Mouse (Mus musculus) urinary bladder, adult 18-20 months (tissue): ENCODE data around the gene Myo9b.

Source experiments
- DNase-seq, 2 experiments: peaks; one replicate each; pipeline ENCODE4 v3.0.0; 2022; ENCODE audit warnings: low spot score in 2 of 2, mixed read lengths in 2 of 2

Myo9b gene

DNA sequence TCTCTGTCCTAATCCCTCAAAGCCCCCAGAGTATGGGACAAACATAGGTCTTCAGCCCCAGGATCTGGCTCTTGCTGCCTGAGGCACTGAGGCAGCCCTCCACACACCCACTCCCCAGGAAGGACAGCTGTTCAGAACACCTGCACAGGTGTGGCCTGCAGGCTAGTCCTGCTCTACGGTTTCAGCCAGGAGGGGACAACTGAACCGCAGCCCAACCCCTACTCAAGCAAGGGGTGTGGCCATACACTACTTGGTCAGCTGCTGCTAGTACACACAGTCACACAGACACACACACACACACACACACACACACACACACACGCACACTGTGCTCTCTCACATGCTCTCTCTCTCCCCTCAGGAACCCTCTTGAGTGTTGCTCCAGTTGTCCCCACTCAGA, 111.3 kb downstream of the Myo9b start:
- DNase-seq, result no peak

DNA sequence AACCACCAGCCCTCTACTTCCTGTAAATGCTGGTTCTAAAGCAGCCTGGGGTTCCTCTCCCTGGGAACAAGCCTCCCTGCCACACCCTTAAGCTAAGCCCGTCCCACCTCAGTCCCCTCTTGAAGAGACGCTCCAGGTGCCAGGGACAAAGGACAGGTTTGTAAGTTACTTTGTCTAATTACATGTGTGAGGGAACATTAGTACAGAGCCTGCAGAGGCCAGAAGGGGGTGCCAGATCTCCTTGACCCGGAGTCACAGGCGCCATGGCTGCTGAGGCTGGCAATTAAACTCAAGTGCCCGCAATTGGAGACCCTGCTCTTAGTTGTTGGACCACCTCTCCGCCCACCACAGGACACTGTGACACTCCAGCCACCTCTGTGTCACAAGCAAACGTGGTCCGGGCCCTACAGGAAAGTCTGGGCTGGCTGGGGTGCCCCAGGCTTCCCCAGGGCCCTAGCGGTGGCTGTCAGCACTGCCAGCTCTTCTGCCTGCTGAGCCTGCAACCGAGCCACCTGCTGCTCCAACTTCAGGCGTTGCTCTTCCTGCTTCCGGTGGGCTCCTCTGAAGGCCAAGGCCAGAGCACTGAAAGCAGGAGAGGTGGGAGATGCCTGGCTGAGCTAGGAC, 112.8 kb downstream of the Myo9b start:
- no peak for DNase-seq

DNA sequence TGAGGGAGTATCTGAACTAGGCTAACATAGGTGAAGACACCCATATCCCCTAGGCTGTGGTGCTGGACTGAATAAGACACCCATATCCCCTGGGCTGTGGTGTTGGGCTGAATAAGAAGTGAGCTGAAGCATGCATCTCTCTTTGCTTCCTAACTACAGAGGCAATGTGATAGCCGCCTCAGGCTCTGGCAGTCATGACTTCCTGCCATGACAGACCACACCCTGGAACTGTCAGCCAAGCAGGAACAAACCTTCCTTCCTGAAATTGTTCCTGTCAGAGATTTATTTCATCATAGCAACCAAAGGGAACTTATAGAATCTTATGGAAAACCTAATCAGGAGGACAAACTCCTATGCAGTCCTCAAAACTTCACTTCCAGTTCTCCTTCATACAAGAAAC, 115.8 kb downstream of the Myo9b start:
- DNase-seq, result no peak

DNA sequence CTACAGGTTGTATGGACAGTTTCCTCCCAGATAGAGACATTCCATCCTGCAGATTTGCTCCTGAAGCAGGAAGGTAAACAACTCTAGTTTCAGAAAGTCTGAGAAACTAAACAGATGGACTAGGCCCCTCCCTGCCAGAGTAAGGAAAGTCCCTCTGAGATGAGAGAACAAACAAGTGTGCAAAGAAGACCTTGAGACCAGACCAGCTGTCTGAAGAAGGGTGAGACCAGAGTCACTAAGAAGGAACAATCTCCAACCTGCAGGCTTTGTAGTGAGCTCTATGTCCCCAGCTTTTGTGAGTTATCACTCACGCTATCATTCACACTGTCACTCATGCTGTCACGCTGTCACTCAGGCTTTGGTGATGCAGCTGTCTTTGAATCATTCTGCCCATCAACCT, 119.2 kb downstream of the Myo9b start:
- no peak for DNase-seq

DNA sequence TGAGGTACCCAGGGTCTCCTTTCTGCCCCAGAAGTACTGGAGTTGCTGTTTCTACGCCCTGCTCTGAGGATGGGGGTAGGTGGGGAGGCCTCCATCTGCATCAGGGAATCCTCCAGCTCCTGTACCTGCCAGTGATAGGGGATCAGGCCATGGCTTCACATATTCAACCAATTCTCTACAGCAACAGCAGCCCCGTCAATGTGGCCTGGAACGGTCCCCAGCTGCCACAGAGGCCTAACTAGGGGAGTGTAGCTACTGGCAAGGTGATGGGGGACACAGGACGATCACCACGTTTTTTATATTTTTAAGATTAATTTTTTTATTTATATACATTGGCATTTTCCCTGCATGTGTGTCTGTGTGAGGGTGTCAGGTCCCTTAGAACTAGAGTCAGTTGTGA, 119.9 kb downstream of the Myo9b start:
- DNase-seq, result no peak

DNA sequence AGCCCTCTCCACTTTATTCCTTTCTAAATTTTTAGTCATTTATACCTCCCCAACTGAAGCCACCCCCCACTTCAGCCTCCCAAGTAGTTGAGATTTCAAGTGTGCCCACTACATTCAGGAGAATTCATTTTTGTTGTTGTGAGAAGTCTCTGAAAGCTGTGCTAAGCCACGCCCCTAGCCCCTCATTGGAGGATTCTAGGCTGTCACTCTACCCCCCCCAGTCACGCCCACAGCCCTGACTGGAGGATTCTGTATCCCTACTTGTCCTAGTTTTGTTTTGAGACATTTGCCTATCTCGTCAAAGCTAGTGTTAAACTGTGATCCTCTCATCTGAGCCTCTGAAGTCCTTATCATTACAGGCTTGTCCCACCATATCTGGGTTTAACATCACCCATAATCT, 120.4 kb downstream of the Myo9b start:
- no peak for DNase-seq

DNA sequence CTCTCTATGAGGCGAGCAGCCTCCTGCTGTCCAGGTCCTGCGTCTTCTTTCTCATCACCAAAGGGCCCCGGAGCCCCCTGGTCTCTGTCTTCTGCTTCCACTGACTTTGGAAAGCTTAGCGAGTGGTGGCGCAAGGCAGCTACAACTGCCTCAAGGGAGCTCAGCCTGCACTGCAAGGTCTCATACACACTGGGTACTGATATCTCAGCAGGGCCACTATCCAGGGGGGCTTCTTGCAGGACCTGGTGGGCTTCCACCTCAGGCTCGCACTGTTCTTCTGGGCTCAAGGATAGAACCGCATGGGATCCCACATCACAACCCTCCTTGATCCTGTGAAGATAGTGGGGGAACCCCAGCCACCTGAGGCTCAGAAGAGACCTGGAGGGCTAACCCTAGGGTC, 122.0 kb downstream of the Myo9b start:
- no peak for DNase-seq

DNA sequence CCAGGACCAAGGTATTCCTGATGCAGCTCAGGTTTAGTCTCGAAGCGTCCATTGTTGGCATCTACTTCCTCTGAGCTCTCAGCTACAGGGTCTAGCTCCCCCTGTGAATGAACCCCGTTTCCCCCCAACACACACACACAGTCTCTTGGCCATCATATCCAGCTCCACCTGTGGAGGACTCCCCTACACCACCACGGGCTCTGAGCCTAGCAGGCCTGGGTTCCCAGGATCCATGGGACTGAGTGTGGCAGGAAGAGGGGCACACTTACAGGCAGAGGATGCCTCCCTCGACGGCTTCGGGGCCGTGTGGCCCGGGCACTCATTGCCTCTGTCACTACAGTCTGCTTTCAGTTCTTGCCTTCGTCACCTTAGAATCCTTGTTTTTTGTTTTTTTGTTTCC, 122.6 kb downstream of the Myo9b start:
- no peak for DNase-seq

DNA sequence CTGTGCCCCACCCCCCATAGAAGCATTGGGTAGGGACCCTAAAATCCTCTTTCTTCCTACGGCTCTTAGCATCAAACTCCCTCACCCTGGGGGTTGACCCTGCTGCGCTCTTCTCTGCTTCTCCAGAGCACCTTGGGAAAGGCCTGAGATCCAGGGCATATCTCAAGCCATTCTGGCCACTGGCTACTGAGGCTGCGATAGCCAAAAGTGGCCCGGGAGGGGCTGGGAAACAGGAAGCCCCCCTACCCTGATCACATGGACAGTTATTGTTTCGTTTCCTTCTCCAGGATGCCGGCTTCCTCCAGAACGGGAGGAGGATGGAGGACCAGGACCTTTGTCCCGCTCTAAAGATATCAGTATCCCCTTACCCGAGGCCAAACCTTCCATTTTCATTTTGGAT, 123.1 kb downstream of the Myo9b start, which contains the start of gene Ushbp1:
Ushbp1 (minus strand) TSS at position 174 of the 400 bp plus-strand sequence.
- DNase-seq, result no peak

DNA sequence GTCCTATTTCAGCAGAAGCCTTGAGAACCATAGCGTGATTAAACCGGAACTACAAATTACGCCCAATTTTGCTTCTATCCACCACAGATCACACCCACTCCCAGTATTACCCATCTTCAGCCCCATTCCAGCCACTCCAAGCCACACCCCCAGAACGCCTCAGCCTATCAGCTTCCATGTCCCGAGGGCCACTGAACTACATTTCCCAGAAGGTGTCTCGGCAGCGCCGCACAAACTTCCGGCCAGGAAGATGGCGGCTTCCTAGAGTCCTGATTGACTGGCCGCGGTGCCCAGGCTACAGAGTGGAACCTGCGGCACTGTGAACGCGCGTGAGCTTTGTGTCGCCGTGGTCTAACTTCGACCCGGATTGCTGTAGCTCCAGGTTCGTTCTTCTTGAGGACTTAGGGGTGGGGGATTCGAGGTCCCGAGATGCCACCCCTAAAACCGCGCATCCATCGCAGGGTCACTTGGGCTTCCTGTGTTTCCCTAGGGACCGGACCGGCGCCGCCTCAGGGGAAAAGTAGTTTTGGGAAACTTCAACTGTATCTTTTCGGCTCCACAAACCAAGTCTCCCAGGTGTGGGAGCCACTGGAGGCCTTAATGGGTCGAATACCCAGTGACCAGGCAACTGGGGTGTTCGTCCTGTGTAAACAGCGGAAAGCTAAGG, 124.3 kb downstream of the Myo9b start, which contains the start of gene Babam1:
Babam1 (plus strand) TSS at position 223 of the 667 bp plus-strand sequence.
- DNase-seq, result peak; percentile 81 to 92

DNA sequence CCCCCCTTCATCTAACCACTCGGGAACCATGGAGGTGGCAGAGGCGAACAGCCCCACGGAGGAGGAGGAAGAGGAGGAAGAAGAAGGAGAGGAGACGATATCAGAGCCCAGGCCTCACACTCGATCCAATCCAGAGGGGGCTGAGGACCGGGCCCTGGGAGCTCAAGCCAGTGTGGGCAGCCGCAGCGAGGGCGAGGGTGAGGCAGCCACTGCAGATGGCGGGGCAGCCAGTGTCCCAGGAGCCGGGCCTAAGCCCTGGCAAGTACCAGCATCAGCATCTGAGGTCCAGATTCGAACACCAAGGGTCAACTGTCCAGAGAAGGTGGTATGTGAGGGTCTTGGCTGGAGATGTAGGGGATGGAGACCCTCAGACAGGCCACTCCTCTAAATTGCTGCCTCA, 125.2 kb downstream of the Myo9b start:
- DNase-seq, result no peak

DNA sequence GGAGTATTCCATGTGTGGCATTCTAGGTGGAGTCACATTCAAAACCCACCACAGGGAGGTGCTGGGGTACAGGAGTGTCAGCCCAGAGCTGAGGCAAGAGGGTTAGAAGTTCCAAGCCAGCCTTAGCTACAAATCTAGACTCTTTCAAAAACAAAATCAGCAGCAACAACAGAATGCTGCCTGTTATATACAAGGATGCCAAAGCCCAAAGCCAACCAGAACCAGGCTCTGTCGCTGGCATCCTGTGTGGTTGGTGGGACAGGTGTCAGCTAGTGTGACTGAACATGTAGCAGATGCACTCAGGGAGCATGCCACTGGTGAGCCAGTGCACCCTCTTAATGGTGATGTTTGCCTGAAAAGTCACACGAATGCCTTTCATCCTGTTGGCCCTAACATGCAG, 128.3 kb downstream of the Myo9b start:
- no peak for DNase-seq

DNA sequence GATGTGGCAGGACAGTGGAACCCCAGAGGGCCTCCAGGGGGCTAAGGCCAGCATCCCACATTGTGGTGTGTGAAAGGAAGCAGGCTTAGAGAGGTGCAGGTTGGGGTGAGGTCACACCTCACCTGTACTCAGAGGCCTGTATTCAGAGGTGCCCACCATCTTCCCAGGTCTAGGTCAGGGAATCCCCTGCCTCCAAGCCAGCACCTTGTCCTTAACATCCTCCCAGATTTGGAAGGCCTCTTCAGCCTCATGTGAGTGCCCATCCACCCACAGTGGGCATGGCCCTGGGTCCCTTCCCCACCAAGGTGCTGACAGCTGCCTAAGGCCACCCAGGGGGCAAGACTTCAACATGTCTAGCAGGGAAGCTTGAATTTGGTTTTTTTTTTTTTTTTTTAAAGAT, 128.9 kb downstream of the Myo9b start:
- no peak for DNase-seq

DNA sequence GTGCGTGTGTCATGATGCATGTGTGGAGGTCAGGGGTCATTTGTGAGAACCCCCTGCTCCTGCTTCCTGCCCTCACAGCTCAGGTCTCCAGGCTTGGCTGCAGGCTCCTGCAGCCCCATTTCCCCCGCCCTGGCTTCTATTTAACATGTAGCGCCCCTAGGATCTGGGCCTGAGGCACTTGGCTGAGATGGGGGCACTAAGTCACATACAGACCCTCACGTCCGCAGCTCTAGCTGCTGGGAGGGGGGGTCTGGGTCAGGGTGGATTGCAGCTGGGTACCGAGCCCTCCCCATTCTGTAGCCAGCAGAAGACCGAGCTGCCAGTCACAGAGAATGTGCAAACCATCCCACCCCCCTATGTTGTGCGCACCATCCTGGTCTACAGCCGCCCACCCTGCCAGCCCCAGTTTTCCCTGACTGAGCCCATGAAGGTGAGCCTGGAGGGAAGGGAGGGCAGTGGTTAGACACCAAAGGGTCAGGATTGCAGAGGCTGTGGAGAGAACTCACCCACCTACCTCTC, 130.0 kb downstream of the Myo9b start:
- DNase-seq, result no peak

DNA sequence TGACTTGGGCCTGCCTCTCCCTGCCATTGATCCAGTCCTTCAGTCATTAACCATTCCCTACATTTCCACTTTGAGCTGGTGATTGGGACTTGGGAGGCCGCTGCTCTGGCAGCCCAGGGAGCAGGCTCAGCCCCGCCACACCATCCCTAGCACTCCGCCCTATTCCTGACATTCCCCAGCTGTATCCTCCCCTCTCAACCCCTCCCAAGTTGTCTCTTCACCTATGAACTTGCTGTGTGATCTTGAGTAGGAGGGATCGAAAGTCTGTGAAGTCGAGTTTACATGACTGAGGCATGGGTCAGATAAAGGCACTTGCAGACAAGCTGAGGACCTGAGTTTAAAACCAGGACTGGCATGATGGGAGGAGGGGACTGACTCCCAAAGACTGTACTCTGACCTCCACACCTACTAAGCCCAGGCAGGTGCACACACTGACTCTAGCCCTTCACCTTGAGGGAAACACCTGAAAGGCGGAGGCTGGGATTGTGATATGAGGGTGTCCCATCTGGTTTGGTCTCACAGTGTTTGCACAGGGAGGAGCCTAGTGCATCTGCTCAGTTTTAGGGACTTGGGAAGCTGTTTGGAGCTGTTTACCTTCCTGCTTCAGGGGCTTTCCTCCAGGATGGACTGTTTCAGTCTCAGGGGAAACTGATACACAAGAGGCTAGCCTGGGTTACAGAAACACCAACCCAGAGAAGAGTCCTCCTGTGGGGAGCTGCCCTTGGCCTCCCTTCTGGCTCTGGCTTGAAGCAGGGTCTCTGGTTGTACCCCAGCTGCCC, 130.8 kb downstream of the Myo9b start:
- DNase-seq, result no peak

DNA sequence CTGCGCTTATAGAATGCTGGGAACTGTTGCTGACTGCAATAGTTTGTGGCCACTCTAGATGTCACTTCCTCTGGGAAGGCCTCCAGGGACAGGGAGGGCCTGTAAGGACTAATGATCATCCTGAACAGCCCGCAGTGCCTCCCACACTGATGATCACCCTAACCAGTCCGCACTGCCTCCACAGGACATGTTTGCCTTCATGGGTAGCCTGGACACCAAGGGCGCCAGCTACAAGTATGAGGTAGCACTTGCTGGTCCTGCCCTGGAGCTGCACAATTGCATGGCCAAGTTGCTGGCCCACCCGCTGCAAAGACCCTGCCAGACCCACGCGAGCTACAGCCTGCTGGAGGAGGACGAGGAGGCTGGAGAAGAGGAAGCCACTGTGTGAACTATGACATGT, 131.5 kb downstream of the Myo9b start:
- no peak for DNase-seq

DNA sequence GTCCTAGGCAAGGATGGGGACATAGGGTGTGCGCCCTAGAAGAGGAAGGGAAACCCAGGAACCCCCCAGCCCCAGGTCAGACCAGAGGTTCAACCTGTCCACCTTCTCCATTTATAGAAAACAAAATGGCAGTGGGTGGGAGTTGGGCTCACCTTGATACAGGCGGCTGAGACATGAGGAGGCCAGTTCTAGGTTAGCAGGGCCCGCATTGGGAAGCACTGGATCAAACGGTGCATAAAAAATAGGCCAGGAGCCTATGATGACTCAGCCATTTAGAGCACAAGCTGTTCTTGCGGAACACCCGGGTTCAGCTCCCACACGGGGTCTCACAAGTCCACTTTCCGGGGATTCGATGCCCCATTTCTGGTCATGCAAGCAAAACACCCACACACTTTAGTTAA, 132.4 kb downstream of the Myo9b start:
- no peak for DNase-seq

DNA sequence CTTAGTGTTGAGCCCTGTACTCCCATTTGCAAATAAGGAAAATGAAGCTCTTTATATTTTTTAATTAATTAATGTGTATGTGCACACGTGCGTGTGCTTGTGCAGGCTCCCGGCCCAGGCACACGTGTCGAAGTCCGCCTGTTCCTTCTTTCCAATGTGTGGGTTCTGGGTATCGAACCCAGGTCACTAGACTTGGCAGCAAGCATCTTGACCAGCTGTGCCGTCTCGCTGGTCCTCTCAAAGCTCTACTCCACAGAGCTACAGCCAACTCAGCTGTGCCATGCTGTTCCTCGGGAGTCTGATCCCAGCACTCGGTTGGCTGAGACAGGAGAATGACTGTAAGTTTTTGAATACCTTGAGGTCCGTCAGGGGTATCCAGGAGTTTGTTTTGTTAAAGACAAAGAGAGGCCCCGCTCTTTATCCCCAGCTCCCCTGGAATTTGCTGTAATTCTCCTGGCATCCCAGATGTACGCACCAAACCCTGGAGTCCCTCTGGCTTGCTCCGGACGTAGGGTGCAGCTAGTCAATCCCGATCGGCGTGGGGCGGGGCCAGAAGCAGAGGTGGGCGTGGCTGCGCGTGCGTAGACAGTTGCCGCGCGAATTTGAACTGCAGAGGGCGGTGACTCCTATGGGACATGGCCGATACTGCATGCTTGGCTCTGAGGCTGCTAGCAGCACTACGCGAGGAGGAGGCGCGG, 133.0 kb downstream of the Myo9b start, which contains the start of gene Ankle1:
Ankle1 (plus strand) TSS at position 610 of the 698 bp plus-strand sequence.
- peak; percentile 93 to 100 for DNase-seq

DNA sequence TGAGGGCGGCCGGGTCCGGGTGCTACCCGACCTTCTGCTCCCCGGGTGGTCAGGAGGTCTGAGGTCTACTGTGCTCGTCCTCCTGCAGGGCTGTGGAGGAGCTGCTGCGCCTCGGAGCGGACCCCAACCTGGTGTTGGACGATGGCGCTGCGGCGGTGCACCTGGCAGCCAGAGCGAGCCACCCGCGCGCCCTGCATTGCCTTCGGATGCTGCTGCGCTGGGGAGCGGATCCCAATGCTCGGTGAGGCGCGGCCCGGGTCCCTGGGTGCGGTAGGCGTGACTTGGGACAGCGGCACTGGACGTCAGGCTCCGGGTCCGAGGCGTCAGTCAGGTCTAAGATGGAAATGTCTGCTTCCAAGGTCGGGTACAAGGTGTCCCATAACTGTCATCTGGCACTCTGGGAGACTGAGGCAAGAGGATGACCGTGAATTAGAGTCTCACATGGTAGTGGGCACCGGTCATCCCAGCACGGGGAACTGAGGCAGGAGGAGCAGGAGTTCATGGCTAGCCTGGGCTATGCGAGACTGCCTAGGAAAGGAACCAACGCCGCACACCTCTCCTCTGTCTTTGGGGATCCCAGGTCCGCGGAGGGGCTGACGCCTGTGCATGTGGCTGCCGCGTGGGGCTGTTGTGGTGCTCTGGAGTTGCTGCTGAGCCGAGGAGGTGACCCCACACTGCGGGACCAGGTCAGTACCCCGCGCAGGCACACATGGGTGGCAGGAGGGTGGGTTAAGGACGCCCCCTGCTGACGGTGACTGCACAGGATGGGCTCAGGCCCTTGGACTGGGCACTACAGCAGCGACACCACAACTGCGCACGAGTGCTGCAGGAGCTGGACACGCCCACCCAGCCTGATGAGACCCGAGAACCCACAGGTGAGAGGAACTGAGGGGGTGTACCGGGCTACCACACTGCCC, 133.8 kb downstream of the Myo9b start:
- peak in 1 of 2 experiments; percentile 38 for DNase-seq

DNA sequence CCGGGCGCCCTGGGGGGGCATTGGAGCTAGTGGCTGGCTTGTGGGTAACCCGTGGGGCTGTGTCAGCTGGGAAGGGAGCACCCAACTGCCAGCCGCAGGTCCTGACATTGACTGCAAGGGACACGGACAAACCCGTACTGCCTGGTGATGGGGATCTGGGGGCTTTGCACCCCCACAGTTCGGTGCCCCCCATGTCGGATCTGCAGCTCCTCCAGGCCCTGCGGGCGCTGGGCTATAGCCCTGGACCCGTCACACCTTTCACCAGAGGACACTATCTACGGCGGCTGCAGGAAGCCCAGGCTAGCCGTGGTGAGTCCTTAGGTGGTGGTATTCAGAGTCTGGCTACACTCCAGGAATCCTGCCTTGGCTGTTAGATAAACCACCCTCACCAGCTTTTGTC, 134.9 kb downstream of the Myo9b start:
- no peak for DNase-seq

DNA sequence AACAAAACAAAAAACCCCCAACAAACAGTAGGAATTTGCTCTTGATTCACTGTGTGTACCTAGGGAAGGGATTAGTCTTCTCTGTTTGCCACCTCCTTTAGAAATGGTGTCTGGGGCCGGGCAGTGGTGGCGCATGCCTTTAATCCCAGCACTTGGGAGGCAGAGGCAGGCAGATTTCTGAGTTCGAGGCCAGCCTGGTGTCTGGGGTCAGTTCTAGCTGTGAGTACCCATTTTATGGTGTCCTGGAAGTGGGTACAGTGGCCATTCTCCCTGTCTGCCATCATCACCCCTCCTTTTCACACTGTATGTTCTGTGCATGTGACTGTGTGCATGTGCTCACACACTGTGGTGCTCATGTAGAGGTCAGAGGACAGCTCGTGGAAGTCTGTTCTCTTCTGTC, 135.7 kb downstream of the Myo9b start:
- no peak for DNase-seq
